Mouse (Mus musculus) kidney, adult 2 months (tissue): ENCODE measurements around the gene B130006D01Rik. TPM values are rescaled to one million over a fixed set of nuclear protein-coding genes. Genes with fewer than 3 reads are reported as not detected.
A peak's percentile ranks its signal among the peaks of the same experiment; 100 is the strongest.

Experiments used
- DNase-seq: peaks from one replicate; pipeline ENCODE4 v3.0.0; 2021
- H3K27ac ChIP-seq: fragments of 200-500 bp; 2 replicates; pipeline ENCODE4 v1.5.1; 2012; ENCODE audit warnings: low read depth, low read length, control low read depth, inconsistent platforms; ENCODE audit not compliant: insufficient read depth
- H3K27me3 ChIP-seq: fragments of 200-500 bp; replicated peaks from 2 replicates; pipeline ENCODE4 v1.6.1; 2012; ENCODE audit warnings: mild to moderate bottlenecking, moderate library complexity, low read length, inconsistent platforms; ENCODE audit not compliant: control insufficient read depth, insufficient read depth
- H3K36me3 ChIP-seq: fragments of 200-500 bp; 2 replicates; pipeline ENCODE4 v1.6.1; 2012; ENCODE audit warnings: mild to moderate bottlenecking, moderate library complexity, low read length, inconsistent platforms; ENCODE audit not compliant: control insufficient read depth, insufficient read depth
- H3K4me1 ChIP-seq: fragments of 200-500 bp; 2 replicates; pipeline ENCODE4 v1.6.1; 2011; ENCODE audit warnings: low read length; ENCODE audit not compliant: control insufficient read depth, insufficient read depth
- H3K4me3 ChIP-seq: fragments of 200-500 bp; 2 replicates; pipeline ENCODE4 v1.5.1; 2011; ENCODE audit warnings: mild to moderate bottlenecking, low read depth, low read length, control low read depth; ENCODE audit not compliant: insufficient read depth
- CTCF ChIP-seq: fragments of 200-500 bp; conservative IDR thresholded peaks from 2 replicates; pipeline ENCODE4 v1.5.1; 2011; ENCODE audit warnings: low read depth, mild to moderate bottlenecking, control low read depth, low read length, moderate library complexity, mixed read lengths; ENCODE audit not compliant: insufficient read depth, insufficient read length
- POLR2A ChIP-seq: fragments of 200-500 bp; IDR thresholded peaks from one replicate; pipeline ENCODE4 v1.6.1; 2011; ENCODE audit warnings: low read depth, low read length, control low read depth
- WGBS: fragments of 180-500 bp; shearing (Covaris S2); methylation state at CpG from one replicate; pipeline ENCODE4 v1.1.7; 2018; 5-methylcytosine and 5-hydroxymethylcytosine counted together
- polyA plus RNA-seq: library from polyadenylated mRNA; depleted of rRNA; stranded (reverse); fragments of >200 nt; gene quantifications from 2 replicates; pipeline ENCODE4 v1.2.3, GENCODE M21; 2012

Gene B130006D01Rik
- polyA plus RNA-seq, 1 experiment, result 0.03 TPM

DNA sequence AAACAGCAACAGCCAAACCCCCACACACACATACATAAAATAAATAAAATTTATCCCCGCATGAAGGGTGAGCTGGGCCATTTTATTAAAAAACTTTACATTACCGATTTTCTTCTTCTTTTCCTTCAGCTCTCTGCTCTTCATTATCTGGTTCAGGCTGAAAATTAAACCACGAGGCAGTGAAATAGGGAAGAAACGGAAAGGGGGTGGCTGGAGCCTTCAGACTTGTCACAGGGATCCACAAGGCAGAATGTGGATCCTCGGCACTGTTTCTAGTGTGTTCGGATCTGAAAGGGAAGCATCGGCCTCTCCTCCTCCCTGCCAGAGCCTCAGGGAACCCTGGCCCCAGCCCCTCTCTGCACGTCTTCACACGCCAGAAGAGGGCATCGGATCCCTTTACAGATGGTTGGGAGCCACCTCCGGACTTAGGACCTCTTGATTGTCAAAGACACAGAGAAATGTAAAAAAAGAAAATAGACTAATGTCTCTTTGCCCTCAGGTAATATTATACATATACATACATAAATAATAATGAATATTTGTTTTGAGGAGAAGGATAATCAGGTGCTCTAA, 36.2 kb upstream of the B130006D01Rik start:
- TF ChIP-seq CTCF (peak; percentile 33; the same call in 1 of the 2 replicates), POLR2A (no peak)
- DNase-seq, result no peak
- no peaks in the 10 kb centered on the region for H3K36me3 ChIP-seq

DNA sequence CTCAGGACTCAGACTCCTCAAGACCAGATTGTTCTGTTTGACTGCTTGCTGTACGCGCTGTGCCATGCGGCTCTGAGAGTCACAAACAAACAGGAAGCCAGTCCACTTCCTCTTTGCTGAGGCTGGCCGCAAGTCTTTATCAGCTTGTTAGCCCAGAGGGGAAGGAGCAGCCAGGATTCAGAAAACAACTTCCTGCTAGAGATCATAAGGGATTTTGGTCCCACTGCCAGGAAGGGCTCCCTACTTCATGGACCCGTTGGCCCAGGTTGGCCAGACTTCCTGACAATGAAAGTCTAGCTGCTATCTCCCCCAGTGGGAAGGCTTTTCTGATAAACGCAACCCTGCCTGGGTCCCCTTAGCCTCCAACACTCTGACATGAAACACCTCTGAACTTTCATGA, 34.9 kb upstream of the B130006D01Rik start:
- TF ChIP-seq CTCF (no peak), POLR2A (no peak)
- H3K27me3 ChIP-seq, result no peaks in the 10 kb centered on the region
- H3K4me1 ChIP-seq, result no peaks in the 10 kb centered on the region
- WGBS, result 54% methylated on average over 6 of the region's 6 CpGs
- no peaks in the 10 kb centered on the region for H3K36me3 ChIP-seq
- peak; percentile 77 for DNase-seq
- H3K4me3 ChIP-seq, result no peak overlapping the region
- H3K27ac ChIP-seq, result peak overlapping the region; percentile 74

More for the DNA sequence above, 36.2 kb upstream of the B130006D01Rik start:
- Histone ChIP-seq H3K27ac (no peak overlapping the region), H3K27me3 (no peaks in the 10 kb centered on the region), H3K4me1 (no peaks in the 10 kb centered on the region), H3K4me3 (no peak overlapping the region)
- WGBS, result 46% methylated on average over 11 of the region's 11 CpGs

- peak; percentile 17 for DNase-seq
- Histone ChIP-seq H3K4me3 (no peak overlapping the region), H3K4me1 (no peaks in the 10 kb centered on the region), H3K27ac (peak overlapping the region; percentile 67), H3K36me3 (no peaks in the 10 kb centered on the region), H3K27me3 (no peaks in the 10 kb centered on the region)
- WGBS, result 51% methylated on average over 7 of the region's 7 CpGs
- TF ChIP-seq CTCF (no peak), POLR2A (no peak)
These were observed 34.4 kb upstream of the B130006D01Rik start for GRCm38 (mm10) chr11:95688981-95689380.

DNA sequence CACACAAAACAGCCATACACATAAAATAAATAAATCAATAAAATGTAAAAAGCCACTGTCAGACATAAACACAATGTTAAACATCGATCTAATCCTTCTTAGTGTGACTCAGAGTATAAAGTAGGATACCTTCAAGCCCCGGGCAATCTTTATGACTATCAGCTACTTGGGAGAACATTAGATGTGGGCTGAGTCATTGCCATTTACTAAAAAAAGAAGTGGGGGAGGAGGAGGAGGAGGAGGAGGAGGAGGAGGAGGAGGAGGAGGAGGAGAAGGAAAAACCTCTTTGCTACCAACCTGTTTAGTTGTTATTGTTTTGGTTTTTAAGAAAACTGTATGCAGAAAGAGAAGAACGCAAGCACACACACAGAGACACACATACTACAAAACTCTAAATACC, 33.8 kb upstream of the B130006D01Rik start:
- WGBS, result 73% methylated on average over 3 of the region's 3 CpGs
- Histone ChIP-seq H3K4me3 (no peak overlapping the region), H3K27ac (no peak overlapping the region), H3K36me3 (no peaks in the 10 kb centered on the region), H3K4me1 (no peaks in the 10 kb centered on the region), H3K27me3 (no peaks in the 10 kb centered on the region)
- no peak for DNase-seq
- TF ChIP-seq POLR2A (no peak), CTCF (no peak)

DNA sequence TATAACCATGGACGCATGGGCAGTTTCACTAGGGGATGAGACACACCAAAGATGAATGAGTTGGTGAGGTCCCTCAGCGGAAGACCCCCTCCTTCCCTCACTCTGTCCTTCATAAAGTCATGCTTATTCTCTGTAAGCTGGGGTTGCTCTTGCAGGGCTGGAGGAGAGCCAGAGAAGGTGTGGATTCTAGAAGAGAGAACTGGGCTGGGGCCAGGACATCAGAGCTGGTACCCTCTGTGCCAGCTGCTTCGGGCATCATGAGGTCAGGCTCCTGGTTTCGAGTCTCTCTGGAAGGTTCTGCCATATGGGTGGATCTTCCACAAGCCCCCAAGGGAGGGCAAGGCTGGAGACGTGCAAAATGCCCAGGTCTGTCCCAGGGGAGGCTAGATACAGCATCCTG, 24.8 kb upstream of the B130006D01Rik start:
- H3K4me1 ChIP-seq, result no peaks in the 10 kb centered on the region

GRCm38 (mm10) chr11:95700778-95701739, 22.3 kb upstream of the B130006D01Rik start:
- H3K27ac ChIP-seq, result no peak overlapping the region
- TF ChIP-seq CTCF (no peak), POLR2A (no peak)
- H3K4me1 ChIP-seq, result no peaks in the 10 kb centered on the region
- H3K36me3 ChIP-seq, result no peaks in the 10 kb centered on the region
- 89% methylated on average over 13 of the region's 13 CpGs for WGBS
- H3K27me3 ChIP-seq, result no peaks in the 10 kb centered on the region
- DNase-seq, result no peak
- no peak overlapping the region for H3K4me3 ChIP-seq

More for the DNA sequence above, 24.8 kb upstream of the B130006D01Rik start:
- Histone ChIP-seq H3K27me3 (no peaks in the 10 kb centered on the region), H3K36me3 (no peaks in the 10 kb centered on the region), H3K27ac (no peak overlapping the region), H3K4me3 (no peak overlapping the region)
- no peak for DNase-seq
- WGBS, result 72% methylated on average over 5 of the region's 5 CpGs
- TF ChIP-seq POLR2A (no peak), CTCF (no peak)
